8 mouse cellular contexts compared by ENCODE assay signal in genomic region chr17:75087296-75087941, GRCm38 (mm10).
DNase-seq lines count a peak whose midpoint lies in the region; ATAC-seq lines count a peak whose summit lies in the region.

No protein-coding gene starts in this region.

- WGBS in forebrain, embryonic 14.5 days = 63% methylated on average over 10 of the region's 10 CpGs
- WGBS in kidney, embryonic 14.5 days = 35% methylated on average over 10 of the region's 10 CpGs

- H3K9ac ChIP-seq in forebrain, embryonic 14.5 days (ENCODE audit: low read length) = no peak overlapping the region
- H3K9ac ChIP-seq in kidney, embryonic 14.5 days (ENCODE audit: low read depth, low read length) = no peak overlapping the region; the same call in 1 of the 2 replicates

- peak; percentile 87 for DNase-seq in heart, adult 11 months
- no peak for DNase-seq in heart, postnatal 25 days (ENCODE audit: low spot score)
- peak; percentile 55 for DNase-seq in Muller cell, postnatal 12 days (ENCODE audit: inconsistent ontology term)
- peak; percentile 78 for DNase-seq in forebrain, embryonic 14.5 days (ENCODE audit: low spot score)
- no peak for DNase-seq in urinary bladder, postnatal 10 days (ENCODE audit: low spot score)
- no peak for DNase-seq in urinary bladder, postnatal 14 days (ENCODE audit: low spot score)

- no peak overlapping the region for H3K4me3 ChIP-seq in forebrain, embryonic 14.5 days (ENCODE audit: low read depth, low read length)
- no peak overlapping the region for H3K4me3 ChIP-seq in kidney, embryonic 14.5 days (ENCODE audit: low read length)

- H3K36me3 ChIP-seq in forebrain, embryonic 14.5 days (ENCODE audit: control insufficient read depth, insufficient read depth, low read length) = no peaks in the 10 kb centered on the region
- no peaks in the 10 kb centered on the region for H3K36me3 ChIP-seq in kidney, embryonic 14.5 days (ENCODE audit: control insufficient read depth, insufficient read depth, low read length)

- no peaks in the 10 kb centered on the region for H3K27me3 ChIP-seq in forebrain, embryonic 14.5 days (replicated peaks; ENCODE audit: control insufficient read depth, insufficient read depth, low read length)
- no peaks in the 10 kb centered on the region for H3K27me3 ChIP-seq in kidney, embryonic 14.5 days (ENCODE audit: control insufficient read depth, insufficient read depth, low read length)

- no peaks in the 10 kb centered on the region for H3K9me3 ChIP-seq in forebrain, embryonic 14.5 days (replicated peaks; ENCODE audit: control insufficient read depth, low read length)
- no peaks in the 10 kb centered on the region for H3K9me3 ChIP-seq in kidney, embryonic 14.5 days (ENCODE audit: control insufficient read depth, low read length)

- intact Hi-C loops in heart, postnatal 25 days (cut with DNase I) = loop anchor here (2.0 to 10.0 kb wide), 3 partner anchors 81 to 450 kb away; no protein-coding TSS in a partner anchor

- no peak overlapping the region for H3K27ac ChIP-seq in forebrain, embryonic 14.5 days (ENCODE audit: low read depth, low read length)
- H3K27ac ChIP-seq in kidney, embryonic 14.5 days (ENCODE audit: low read depth, low read length) = peak overlapping the region; percentile 24; the same call in 1 of the 2 replicates

- ATAC-seq in forebrain, embryonic 14.5 days = peak; percentile 57
- ATAC-seq in kidney, embryonic 14.5 days (ENCODE audit: low FRiP score, low TSS enrichment) = peak; percentile 89
- ATAC-seq in megakaryocyte progenitor cell, adult 5-6 weeks (replicated peaks; ENCODE audit: poor library complexity) = peak; percentile 92

- H3K4me1 ChIP-seq in forebrain, embryonic 14.5 days (ENCODE audit: control insufficient read depth, insufficient read depth, low read length) = peaks cover 3% of the 10 kb centered on the region; the same call in 1 of the 2 replicates
- H3K4me1 ChIP-seq in kidney, embryonic 14.5 days (ENCODE audit: control insufficient read depth, insufficient read depth, low read length) = peaks cover 5% of the 10 kb centered on the region; the same call in 1 of the 2 replicates

- no peak overlapping the region for H3K4me2 ChIP-seq in forebrain, embryonic 14.5 days (ENCODE audit: low read length)
- H3K4me2 ChIP-seq in kidney, embryonic 14.5 days (replicated peaks; ENCODE audit: low read depth, low read length) = no peak overlapping the region

Comparison
In these comparisons a context has a peak if more than half of its experiments do, and no peak if none do; other contexts are left out.
1. DNase-seq: peak in heart, adult 11 months (single experiment), Muller cell, postnatal 12 days (single experiment) and forebrain, embryonic 14.5 days (single experiment); none in heart, postnatal 25 days (single experiment), urinary bladder, postnatal 10 days (single experiment) and urinary bladder, postnatal 14 days (single experiment).
2. Peak in every context shown above with its lines, with median percentiles within 50 percentile points of each other: ATAC-seq.